Mouse (Mus musculus): Measurements from ENCODE around the gene Olfr836. TPM values are rescaled to one million over a fixed set of nuclear protein-coding genes. Genes with fewer than 3 reads are reported as not detected.

Olfr836 gene
- not detected in 4 replicates for total RNA-seq (2023; ENCODE audit: inconsistent age)

GRCm38 (mm10) chr9:19120082-19120481 is at the start of gene Olfr836:
TSS of gene Olfr836 (plus strand) at chr9:19120382.

GRCm38 (mm10) chr9:19136017-19136416 is 15.8 kb downstream of the Olfr836 start, which contains the start of gene Olfr837:
TSS of gene Olfr837 (plus strand) at chr9:19136317.

Other genes starting within 250 kb of the Olfr836 start
- gene Olfr830, start 245.7 kb upstream of the Olfr836 start, total RNA-seq (2023; ENCODE audit: inconsistent age) = not detected in 4 replicates
- not detected in 4 replicates for gene Olfr832, start 183.3 kb upstream of the Olfr836 start, total RNA-seq (2023; ENCODE audit: inconsistent age)
- gene Olfr834, start 132.4 kb upstream of the Olfr836 start, total RNA-seq (2023; ENCODE audit: inconsistent age) = not detected in 4 replicates
- gene Olfr835, start 87.6 kb upstream of the Olfr836 start, total RNA-seq (2023; ENCODE audit: inconsistent age) = not detected in 4 replicates
- not detected in 4 replicates for gene Olfr837, start 15.9 kb downstream of the Olfr836 start, total RNA-seq (2023; ENCODE audit: inconsistent age)
- gene Olfr839-ps1, start 56.9 kb downstream of the Olfr836 start, total RNA-seq (2023; ENCODE audit: inconsistent age) = 0.06 TPM in 2 of 4 replicates, not detected in the others
- gene Olfr843, start 131.6 kb downstream of the Olfr836 start, total RNA-seq (2023; ENCODE audit: inconsistent age) = not detected in 4 replicates
- not detected in 4 replicates for gene Olfr844, start 196.0 kb downstream of the Olfr836 start, total RNA-seq (2023; ENCODE audit: inconsistent age)
- gene Olfr845, start 216.1 kb downstream of the Olfr836 start, total RNA-seq (2023; ENCODE audit: inconsistent age) = not detected in 4 replicates
- not detected in 4 replicates for gene Olfr846, start 243.6 kb downstream of the Olfr836 start, total RNA-seq (2023; ENCODE audit: inconsistent age)